Mouse (Mus musculus) left cerebral cortex, postnatal 36 days (tissue): ENCODE measurements around the gene Mtfp1. TPM values are rescaled to one million over a fixed set of nuclear protein-coding genes. Genes with fewer than 3 reads are reported as not detected.
"Not testable (repeated sequence)": the region's sequence is repeated elsewhere in the genome, so short reads cannot be mapped to it uniquely, and the experiment has no call there.

ENCODE experiments used
- DNase-seq, 2 experiments: peaks; one replicate each; pipeline ENCODE4 v3.0.0; 2021 to 2022; ENCODE audit warnings: low spot score in 2 of 2, mixed read lengths in 1 of 2
- intact Hi-C: fragments of 180-260 bp; cut with DNase I; formaldehyde crosslinking; loops from one replicate; pipeline ENCODE4 v1.15.1; 2025
- total RNA-seq, 2 experiments: library from RNA; stranded (reverse); gene quantifications; 2 replicates each; pipeline ENCODE4 v1.2.3; 2021

Mtfp1 gene
- 10 to 100 TPM; 90.9 to 94.5 TPM for total RNA-seq

DNA sequence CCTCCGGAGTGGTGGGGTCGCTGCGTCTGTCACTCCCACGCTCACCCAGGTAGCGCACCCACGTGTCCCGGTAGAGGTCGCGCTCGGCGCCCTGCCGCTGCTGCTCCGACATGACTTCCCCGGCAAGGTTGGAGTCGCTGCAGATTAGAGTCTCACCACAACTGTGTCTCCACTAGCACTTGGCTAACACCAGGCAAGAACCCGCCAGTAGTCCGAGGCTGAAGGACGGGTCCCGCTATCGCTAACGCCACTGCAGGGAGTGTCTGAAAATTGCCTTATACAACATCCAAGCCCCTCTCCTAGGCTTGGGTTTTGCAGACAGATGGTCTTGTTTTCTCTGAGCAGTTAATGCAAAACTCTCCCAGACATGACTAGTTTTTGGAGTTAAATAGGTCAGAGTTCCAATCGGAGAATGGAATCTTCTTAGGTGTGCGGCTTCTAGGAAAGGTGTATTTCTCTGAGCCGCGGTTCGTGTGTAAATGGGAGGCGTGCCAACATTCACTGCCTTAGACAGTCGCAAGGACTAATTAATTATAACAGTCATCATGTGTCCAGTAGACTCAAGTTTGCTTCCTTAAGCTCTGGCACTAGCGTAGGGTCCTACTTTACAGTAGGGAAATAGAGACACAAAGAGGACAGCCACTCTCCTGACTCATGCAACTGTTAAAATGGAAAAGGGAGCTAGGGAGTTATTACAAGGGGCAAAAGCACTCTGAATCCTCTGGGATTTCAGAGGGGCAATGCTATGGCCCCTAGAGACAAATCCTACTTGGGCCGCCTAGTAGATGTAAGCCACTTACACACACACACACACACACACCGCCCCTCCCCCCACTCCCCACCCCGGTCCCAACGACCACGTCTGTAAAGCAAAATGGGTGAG, at the start of gene Mtfp1:
Gene Mtfp1 (minus strand): TSS at position 275 of the 883 bp plus-strand sequence.
- peak; percentile 67 to 70 for DNase-seq
- intact Hi-C loops, result no loop called here

DNA sequence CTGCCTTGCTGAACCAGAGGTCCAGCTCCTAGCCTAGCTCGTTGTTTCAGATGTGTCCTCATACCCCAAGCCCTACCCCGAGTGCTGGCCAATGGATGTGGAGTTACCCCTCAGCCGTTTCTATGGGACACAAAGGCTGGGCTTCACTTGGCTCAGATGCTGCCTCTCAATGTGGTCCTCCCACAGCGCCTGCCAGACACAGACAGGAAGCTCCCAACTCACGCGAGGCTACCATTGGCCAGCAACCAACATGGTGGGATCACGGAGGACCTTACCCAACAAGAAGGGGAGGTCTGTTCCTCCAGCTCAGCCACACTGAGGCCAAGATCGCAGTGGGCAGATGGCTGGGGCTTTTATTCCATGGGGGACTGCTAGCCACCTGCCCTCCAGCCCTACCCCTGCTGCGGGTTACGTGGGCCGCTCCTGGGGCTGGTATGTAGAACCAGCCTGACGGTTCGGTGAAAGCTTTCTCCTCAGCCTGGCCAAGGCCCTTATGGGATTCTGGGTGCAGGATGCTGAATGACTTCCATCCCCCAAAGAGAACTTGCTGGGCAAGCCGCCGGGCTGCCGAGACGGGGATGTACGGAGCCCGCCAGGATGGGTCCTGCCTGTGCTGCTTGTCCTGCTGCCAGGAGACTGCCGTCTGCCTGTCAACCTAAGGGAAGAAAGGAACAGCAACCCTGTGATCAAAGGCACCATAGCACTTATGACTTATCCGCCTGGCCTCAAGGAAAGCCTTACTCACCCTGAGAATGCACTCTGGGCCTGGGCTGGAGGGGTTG, 48.2 kb upstream of the Mtfp1 start:
- intact Hi-C loops, result no loop called here
- no peak for DNase-seq

DNA sequence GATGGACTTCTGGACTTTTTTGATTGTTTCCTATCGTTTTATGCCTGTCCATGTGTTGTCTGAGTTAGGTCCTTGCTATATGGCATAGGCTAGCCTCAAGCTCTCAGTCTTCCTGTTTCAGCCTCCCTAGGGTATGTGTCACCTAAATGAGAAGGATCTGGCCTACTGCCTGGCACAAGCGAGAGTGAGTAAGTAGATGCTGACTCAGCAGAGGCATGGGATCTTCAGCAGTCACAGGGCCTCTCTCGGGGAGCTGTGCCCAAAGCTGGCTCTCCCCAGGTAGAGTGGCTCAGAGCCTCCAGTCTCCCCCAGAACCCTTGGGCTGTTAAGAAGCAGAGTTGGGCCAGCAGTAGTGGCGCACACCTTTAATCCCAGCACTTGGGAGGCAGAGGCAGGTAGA, 47.1 kb upstream of the Mtfp1 start:
- intact Hi-C loops, result no loop called here
- no peak for DNase-seq

DNA sequence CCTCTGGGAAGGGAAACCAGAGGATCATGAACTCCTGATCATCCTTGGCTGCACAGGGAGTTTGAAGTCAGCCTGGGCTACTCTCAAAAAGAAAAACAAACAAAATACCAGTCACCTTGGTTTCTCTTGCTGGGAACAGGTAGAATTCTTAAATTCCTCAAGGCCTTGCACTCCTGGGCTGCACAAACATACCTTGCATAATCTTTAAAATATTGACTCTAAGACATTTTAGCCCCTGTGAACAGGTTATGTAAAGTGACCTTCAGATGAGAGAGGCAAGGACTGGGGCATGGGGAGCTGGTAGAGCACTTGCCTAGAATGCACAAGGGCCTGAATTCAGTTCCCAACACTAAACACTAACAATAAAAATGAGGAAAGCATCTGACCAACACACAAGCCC, 46.3 kb upstream of the Mtfp1 start:
- no peak for DNase-seq
- intact Hi-C loops, result no loop called here

DNA sequence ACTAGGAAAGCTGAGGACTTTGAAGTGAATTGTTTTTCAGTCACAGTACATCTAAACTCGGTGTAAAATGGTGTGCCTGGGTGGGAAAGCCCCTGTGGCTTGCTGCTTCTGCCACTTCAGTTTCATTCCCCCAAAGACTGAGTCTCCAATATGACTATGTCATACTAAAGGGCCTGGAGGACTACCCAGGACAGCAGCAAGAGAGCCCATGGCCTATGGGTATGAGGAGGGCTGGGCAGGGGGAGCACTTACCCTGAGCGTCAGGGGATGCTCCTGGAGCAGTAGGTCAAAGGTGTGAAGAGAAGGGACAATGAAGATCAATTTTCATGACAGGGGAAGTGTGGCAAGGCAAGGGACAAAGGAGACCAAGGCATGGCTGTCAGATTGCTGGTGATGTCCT, 43.7 kb upstream of the Mtfp1 start:
- no peak for DNase-seq
- intact Hi-C loops, result loop anchor here (5.0 to 10.0 kb wide), 2 partner anchors 43 to 276 kb away; no protein-coding TSS in a partner anchor

DNA sequence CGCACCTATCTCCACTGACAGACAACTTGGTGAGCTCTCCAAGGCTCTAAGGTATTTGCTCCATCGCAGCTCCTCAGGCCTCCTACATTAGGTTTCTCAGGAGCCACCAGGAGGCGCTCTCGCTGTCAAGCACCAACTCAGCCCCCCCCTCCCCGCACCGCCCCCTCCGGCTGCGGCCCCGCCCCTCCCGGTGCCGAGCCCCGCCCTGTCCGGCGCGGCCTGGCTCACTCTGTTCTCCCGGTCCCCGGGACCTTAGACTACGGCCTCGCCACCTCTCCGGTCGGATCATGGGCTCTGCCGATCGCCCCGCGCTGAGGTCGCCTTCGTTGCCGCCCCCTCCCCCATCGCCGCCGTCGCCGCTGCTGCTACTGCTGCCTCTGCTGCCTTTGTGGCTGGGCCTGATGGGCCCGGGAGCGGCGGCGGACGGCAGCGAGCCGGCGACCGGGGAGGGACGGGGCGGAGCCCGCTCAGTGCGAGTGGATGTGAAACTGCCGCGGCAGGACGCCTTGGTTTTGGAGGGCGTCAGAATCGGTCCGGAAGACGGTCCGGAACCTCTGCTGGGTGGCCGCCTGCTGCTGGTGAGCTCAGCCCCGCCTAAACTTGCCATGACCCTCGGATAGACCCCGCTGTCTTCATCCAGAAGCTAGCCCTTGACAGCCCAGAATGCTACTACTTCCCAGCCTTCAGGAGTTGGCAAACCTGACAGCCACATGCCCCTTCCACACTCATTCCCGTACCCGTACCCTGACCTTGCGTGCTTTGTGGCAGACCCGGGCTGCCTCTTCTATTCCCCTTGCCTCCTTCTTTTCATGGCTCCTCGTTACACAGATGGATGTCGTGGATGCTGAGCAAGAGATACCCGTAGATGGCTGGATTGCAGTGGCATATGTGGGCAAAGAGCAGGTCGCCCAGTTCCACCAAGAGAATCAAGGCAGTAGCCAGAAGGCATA, 40.0 kb upstream of the Mtfp1 start, which contains the start of gene Rnf215:
Gene Rnf215 (plus strand): TSS at position 217 of the 950 bp plus-strand sequence.
- intact Hi-C loops, result loop anchor here (1.0 to 10.0 kb wide), 4 partner anchors 26 to 280 kb away; partner anchors contain the start of genes Ccdc157 and Sf3a1
- peak; percentile 88 for DNase-seq

DNA sequence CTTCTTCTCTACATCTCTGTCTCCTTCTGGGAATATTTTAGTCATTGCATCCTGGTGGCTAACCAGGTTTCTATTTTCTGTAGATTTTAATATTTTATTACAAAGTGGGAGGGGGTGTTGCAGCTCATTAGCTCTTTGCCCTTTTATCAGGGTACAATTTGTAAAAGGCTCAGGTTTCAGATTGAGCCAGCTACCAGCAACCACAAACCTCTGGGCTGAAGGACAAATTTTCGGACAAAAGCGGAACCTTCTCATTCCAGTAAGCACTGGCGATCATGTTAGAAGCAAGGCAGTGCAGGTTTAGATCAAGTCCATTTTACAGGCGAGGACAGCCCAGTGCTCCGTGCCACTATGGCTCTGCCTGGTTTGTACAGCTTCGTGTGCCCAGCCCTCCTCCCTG, 39.2 kb upstream of the Mtfp1 start:
- no peak for DNase-seq
- intact Hi-C loops, result loop anchor here (2.0 to 10.0 kb wide), 2 partner anchors 26 to 280 kb away; partner anchors contain the start of genes Ccdc157 and Sf3a1

DNA sequence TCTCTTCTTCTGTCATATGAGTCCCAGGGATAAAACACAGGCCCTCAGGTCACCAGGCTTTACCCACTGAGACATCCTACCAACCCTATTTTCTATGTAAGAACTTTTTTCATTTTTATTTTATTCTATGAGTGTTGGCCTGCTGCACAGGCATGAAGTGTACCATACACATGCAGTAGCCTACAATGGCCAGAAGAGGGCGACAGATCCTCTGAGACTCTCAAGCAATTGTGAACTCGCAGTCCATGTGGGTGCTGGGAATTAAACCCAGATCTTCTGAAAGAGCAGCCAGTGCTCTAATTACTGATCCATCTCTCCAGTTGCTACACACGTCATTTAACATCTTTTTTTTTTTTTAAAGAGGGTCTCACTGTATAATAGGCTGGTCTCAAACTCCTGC, 38.2 kb upstream of the Mtfp1 start:
- DNase-seq, result no peak
- intact Hi-C loops, result loop anchor here (10.0 kb wide), 1 partner anchor 281 kb away; no protein-coding TSS in a partner anchor

DNA sequence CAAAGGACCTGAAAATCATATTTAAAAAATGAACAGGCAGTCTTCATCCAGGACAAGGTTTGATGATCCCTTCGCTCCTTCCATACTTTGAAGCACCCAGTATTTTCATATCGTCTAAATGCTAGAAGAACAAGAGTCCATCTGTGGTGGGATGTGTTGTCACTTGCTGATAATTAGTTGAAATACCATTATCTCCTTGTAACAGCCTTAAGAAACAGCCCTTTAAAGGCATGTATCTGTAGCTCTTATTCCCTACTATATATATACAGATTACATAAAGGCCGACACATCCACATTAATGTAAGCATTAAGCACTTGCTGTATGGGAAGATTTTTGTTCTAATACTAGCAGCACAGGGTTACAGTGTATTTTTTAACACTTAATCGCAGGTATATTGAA, 33.2 kb upstream of the Mtfp1 start:
- intact Hi-C loops, DNase-seq: not testable (repeated sequence)

DNA sequence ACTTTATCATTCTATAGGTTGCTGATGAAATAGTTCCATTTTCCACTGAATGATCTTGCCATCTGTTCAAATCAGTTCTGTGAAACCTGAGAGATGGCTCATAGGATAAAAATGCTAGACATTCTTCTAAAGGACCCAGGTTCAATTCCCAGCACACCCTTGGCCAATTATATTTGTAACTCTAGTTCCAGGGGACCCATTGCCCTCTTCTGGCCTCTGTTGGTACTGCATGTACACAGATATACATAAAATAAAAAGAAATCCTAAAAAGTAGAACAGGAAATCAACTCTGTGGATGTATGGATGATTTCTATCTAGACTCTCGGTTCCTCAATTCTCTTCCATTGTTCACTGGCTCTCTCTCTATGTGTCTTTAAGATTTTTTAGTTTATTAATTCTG, 31.8 kb upstream of the Mtfp1 start:
- DNase-seq, result no peak
- intact Hi-C loops, result no loop called here

DNA sequence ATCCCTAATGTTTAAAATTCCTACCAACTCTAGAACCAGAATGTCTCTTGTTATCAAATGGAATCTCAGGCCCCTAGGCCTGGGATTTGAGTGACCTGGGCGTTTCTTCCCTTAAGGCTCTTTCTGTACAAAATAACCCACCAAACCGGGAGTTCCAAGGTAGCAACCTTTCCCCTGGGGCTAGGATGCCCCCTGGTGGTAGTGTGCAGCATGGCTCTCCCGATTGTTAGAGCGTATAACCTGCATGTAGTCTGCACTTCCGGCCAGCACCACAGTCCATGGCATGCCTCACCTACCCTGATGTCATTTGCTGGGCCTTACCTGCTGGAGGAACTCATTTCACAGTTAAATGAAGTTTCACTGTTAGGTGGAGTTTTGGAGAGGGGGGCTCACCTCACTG, 28.7 kb upstream of the Mtfp1 start:
- no peak for DNase-seq
- intact Hi-C loops, result loop anchor here (5.0 kb wide), 2 partner anchors 37 to 72 kb away; no protein-coding TSS in a partner anchor

DNA sequence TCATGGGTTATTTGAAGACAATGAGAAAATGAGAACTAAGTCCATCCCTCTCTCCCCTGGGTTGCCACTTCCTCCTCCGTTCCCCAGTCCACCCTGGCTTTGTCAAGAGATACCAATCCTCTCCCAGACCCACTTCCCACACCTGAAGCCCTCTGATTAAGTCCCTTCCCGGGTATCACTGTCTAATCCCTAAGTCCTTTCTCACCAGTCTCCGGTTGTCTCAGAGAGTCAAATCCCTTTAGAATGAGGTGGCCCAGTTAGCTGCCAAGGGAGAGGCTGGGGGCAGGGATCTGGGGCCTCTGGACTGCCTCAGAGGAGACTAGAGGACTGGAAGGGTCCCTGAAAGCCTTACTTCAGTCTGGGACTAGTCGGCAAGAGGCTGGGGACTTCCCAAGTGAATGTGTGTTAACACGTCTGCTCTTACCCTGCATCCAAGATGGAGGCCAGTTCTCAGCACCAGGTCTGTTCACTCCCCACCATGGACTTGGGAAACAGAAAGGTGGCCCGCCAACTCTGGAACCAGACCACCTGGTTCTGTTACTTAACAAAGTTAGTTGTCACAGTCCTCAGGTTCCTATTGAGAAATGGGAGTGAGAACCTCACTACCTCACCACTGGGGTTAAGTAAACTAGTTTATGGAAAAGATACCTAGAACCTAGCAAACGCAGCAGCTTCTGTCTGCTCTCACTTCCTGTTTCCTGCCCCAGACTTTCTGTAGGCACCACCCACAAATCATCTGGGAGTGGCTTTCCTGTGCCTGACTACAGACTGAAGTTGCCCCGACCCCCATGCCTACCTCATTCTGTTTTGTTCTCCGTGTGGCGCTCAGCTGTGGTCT, 27.7 kb upstream of the Mtfp1 start, which contains the start of gene Sec14l2:
Gene Sec14l2 (minus strand): TSS at position 674 of the 838 bp plus-strand sequence.
- DNase-seq, result no peak
- intact Hi-C loops, result loop anchor here (5.0 kb wide), 2 partner anchors 36 to 71 kb away; no protein-coding TSS in a partner anchor

DNA sequence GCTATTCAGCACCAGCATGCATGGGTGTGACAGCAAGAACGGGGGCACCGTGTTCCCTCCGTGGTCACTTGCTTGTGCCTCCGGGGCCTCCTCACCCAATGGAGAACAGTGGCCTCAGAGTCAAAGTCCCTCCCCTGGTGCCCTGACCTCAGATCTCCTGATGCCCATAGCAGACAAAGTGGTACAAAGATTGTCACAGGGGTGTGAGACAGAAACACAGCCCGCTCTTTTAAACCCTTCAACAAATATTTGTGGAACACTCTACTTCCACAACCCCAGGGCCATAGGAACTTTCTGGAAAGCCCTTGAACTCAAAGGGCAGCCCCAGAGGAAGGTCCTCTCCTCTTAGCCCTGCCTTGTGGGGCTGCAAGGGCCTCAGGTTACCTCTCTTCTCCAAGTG, 27.0 kb upstream of the Mtfp1 start:
- no peak for DNase-seq
- intact Hi-C loops, result loop anchor here (5.0 kb wide), 2 partner anchors 35 to 70 kb away; no protein-coding TSS in a partner anchor

DNA sequence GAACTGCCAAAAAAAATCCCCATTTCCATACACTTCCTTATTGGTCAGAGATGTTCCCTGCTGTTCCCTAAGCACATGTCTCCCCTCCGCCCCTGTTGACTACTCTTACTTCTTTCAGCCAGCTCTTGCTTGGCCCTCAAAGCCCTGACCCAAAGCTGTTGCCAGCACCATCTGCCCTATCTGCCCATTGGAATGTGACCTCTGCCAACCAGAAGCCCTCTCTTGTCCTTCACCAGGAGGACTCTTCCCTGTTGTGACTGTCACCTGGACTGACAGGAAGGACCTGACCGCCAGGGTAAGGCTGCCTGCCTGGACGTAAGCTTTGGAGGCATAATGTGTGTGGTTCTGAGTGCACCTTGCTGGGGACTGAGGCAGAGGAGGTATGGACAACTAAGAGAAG, 26.4 kb upstream of the Mtfp1 start:
- DNase-seq, result no peak
- intact Hi-C loops, result loop anchor here (5.0 kb wide), 2 partner anchors 34 to 69 kb away; no protein-coding TSS in a partner anchor

DNA sequence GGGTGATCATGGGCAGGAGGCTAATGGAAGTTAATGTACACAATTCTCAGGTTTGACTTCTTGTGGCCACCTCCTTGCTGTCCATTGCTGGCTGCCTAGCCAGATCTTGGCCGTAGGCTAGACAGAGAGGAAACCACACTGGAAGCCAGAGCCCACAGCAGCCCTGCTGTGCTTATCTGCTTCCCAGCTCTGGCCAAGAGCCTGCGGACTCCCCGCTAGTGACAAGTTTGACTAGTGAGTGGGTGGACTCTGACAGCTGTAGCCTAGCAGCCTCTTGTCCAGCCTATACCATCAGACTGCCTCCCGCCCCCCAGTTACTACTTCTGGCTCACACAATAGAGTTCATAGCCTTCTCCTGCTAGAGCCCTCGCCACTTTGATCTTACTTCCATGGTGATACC, 24.4 kb upstream of the Mtfp1 start:
- DNase-seq, result no peak
- intact Hi-C loops, result loop anchor here (5.0 kb wide), 2 partner anchors 32 to 67 kb away; no protein-coding TSS in a partner anchor

DNA sequence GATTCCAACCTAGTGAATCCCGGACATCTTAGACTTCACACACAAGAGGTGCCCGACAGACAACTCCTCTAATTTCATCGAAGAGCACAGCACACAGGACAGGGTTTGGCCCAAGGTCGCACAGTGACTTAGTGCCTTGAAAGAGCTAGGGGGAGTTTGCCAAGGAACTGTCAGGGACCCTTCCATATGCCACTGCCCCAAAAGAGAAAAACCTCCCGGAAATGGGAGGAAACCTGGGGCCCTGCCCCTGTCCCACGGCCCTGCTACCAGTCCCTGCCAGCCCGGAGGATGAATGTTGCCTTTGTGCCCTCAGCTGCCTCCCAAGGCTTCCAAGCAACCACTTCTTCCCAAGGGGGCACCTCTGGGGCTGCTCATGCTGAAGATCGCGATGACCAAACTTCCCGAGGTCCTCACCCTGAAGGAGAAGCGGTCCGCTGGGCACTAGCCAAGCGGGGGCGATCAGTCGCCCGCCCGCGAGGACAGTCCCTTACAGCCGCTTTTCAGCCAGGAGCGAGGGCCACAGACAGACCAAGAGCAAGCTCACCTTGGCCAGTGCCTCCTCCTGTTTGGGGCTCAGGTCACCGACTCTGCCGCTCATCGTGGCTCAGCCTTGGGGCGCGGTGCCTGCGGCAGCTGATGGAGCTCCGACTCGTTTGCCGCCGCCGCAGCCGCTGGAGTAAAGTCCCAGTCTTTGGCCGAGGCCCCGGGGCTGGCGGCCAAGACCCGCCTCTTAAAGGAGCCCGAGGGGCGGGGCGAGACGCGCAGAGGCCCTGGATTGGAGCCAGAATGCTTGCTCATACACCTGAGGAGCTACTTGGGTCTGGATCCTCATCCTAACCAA, 23.1 kb upstream of the Mtfp1 start:
- peak; percentile 80 to 83 for DNase-seq
- intact Hi-C loops, result no loop called here
